Mouse (Mus musculus): ENCODE measurements around the gene Sept14. TPM values are rescaled to one million over a fixed set of nuclear protein-coding genes. Genes with fewer than 3 reads are reported as not detected.

Sept14 gene
- 0.17 TPM in 1 of 2 replicates, not detected in the other for polyA plus RNA-seq (2015; fragmentation: Nextera tagmentation; extraction: Ambion mirVana)

- H3K4me2 ChIP-seq (ENCODE audit: low read length) = no peak within 1 kb of the TSS
- H3K36me3 ChIP-seq (ENCODE audit: insufficient read depth, low read length) = no peaks in the 10 kb centered on the region
- no peaks in the 10 kb centered on the region for H3K27me3 ChIP-seq (ENCODE audit: insufficient read depth, low read length)
- 63% methylated on average over 2 of the region's 2 CpGs for WGBS
- ATAC-seq (replicated peaks; ENCODE audit: low FRiP score, low read depth) (no peak), DNase-seq (ENCODE audit: low spot score) (no peak)
- no peak within 1 kb of the TSS for H3K9ac ChIP-seq (ENCODE audit: low read depth, low read length)
- no peaks in the 10 kb centered on the region for H3K9me3 ChIP-seq (replicated peaks; ENCODE audit: low read length)
- H3K27ac ChIP-seq = no peak within 1 kb of the TSS
- H3K4me3 ChIP-seq (replicated peaks; ENCODE audit: low read depth, low read length) = no peak within 1 kb of the TSS
- no peaks in the 10 kb centered on the region for H3K4me1 ChIP-seq (replicated peaks; ENCODE audit: insufficient read depth, low read length)
- TF ChIP-seq CTCF (IDR thresholded peaks at IDR 0.05; ENCODE audit: low read depth) = no peak
Measured at GRCm38 (mm10) chr5:129708412-129708811, at the start of gene Sept14. Gene Sept14 (minus strand): TSS chr5:129708512.

- ATAC-seq (replicated peaks; ENCODE audit: low FRiP score, low read depth) (no peak), DNase-seq (ENCODE audit: low spot score) (no peak)
- H3K9ac ChIP-seq (ENCODE audit: low read depth, low read length) = no peak overlapping the region
- 90% methylated on average over 20 of the region's 20 CpGs for WGBS
- no peak for TF ChIP-seq CTCF (IDR thresholded peaks at IDR 0.05; ENCODE audit: low read depth)
- H3K27me3 ChIP-seq (ENCODE audit: insufficient read depth, low read length) = no peaks in the 10 kb centered on the region
- no peaks in the 10 kb centered on the region for H3K4me1 ChIP-seq (replicated peaks; ENCODE audit: insufficient read depth, low read length)
- H3K27ac ChIP-seq = no peak overlapping the region
- H3K36me3 ChIP-seq (ENCODE audit: insufficient read depth, low read length) = peaks cover 20% of the 10 kb centered on the region
- H3K9me3 ChIP-seq (replicated peaks; ENCODE audit: low read length) = no peaks in the 10 kb centered on the region
- H3K4me3 ChIP-seq (replicated peaks; ENCODE audit: low read depth, low read length) = no peak overlapping the region
- H3K4me2 ChIP-seq (ENCODE audit: low read length) = no peak overlapping the region
Measured at GRCm38 (mm10) chr5:129756886-129757285, 48.6 kb upstream of the Sept14 start.

- no peak for TF ChIP-seq CTCF (IDR thresholded peaks at IDR 0.05; ENCODE audit: low read depth)
- no peak overlapping the region for H3K4me2 ChIP-seq (ENCODE audit: low read length)
- H3K4me1 ChIP-seq (replicated peaks; ENCODE audit: insufficient read depth, low read length) = no peaks in the 10 kb centered on the region
- H3K9me3 ChIP-seq (replicated peaks; ENCODE audit: low read length) = no peaks in the 10 kb centered on the region
- H3K27me3 ChIP-seq (ENCODE audit: insufficient read depth, low read length) = no peaks in the 10 kb centered on the region
- H3K36me3 ChIP-seq (ENCODE audit: insufficient read depth, low read length) = peaks cover 42% of the 10 kb centered on the region
- no peak overlapping the region for H3K4me3 ChIP-seq (replicated peaks; ENCODE audit: low read depth, low read length)
- 71% methylated on average over 6 of the region's 6 CpGs for WGBS
- ATAC-seq (replicated peaks; ENCODE audit: low FRiP score, low read depth) (no peak), DNase-seq (ENCODE audit: low spot score) (no peak)
- H3K9ac ChIP-seq (ENCODE audit: low read depth, low read length) = no peak overlapping the region
- no peak overlapping the region for H3K27ac ChIP-seq
Measured at GRCm38 (mm10) chr5:129744050-129744449, 35.7 kb upstream of the Sept14 start.

- H3K9ac ChIP-seq (ENCODE audit: low read depth, low read length) = no peak overlapping the region
- no peaks in the 10 kb centered on the region for H3K9me3 ChIP-seq (replicated peaks; ENCODE audit: low read length)
- no peak for TF ChIP-seq CTCF (IDR thresholded peaks at IDR 0.05; ENCODE audit: low read depth)
- H3K27ac ChIP-seq = no peak overlapping the region
- peaks cover 37% of the 10 kb centered on the region for H3K36me3 ChIP-seq (ENCODE audit: insufficient read depth, low read length)
- no peak for ATAC-seq (replicated peaks; ENCODE audit: low FRiP score, low read depth)
- WGBS = 83% methylated on average over 7 of the region's 7 CpGs
- DNase-seq (ENCODE audit: low spot score) = no peak
- no peaks in the 10 kb centered on the region for H3K27me3 ChIP-seq (ENCODE audit: insufficient read depth, low read length)
- no peaks in the 10 kb centered on the region for H3K4me1 ChIP-seq (replicated peaks; ENCODE audit: insufficient read depth, low read length)
- no peak overlapping the region for H3K4me2 ChIP-seq (ENCODE audit: low read length)
- no peak overlapping the region for H3K4me3 ChIP-seq (replicated peaks; ENCODE audit: low read depth, low read length)
Measured at GRCm38 (mm10) chr5:129742903-129743488, 34.7 kb upstream of the Sept14 start.

GRCm38 (mm10) chr5:129740976-129741375 lies 32.7 kb upstream of the Sept14 start:
- peak; percentile 84 for TF ChIP-seq CTCF (IDR thresholded peaks at IDR 0.05; ENCODE audit: low read depth)
- DNase-seq (ENCODE audit: low spot score) (peak; percentile 54), ATAC-seq (replicated peaks; ENCODE audit: low FRiP score, low read depth) (no peak)
- no peaks in the 10 kb centered on the region for H3K27me3 ChIP-seq (ENCODE audit: insufficient read depth, low read length)
- H3K27ac ChIP-seq = no peak overlapping the region
- no peak overlapping the region for H3K9ac ChIP-seq (ENCODE audit: low read depth, low read length)
- peaks cover 31% of the 10 kb centered on the region for H3K36me3 ChIP-seq (ENCODE audit: insufficient read depth, low read length)
- 80% methylated on average over 1 of the region's 1 CpGs for WGBS
- no peaks in the 10 kb centered on the region for H3K9me3 ChIP-seq (replicated peaks; ENCODE audit: low read length)
- no peak overlapping the region for H3K4me3 ChIP-seq (replicated peaks; ENCODE audit: low read depth, low read length)
- no peaks in the 10 kb centered on the region for H3K4me1 ChIP-seq (replicated peaks; ENCODE audit: insufficient read depth, low read length)
- H3K4me2 ChIP-seq (ENCODE audit: low read length) = no peak overlapping the region

GRCm38 (mm10) chr5:129731021-129731420 lies 22.7 kb upstream of the Sept14 start:
- H3K4me2 ChIP-seq (ENCODE audit: low read length) = no peak overlapping the region
- no peak overlapping the region for H3K9ac ChIP-seq (ENCODE audit: low read depth, low read length)
- H3K9me3 ChIP-seq (replicated peaks; ENCODE audit: low read length) = no peaks in the 10 kb centered on the region
- peaks cover 19% of the 10 kb centered on the region for H3K4me1 ChIP-seq (replicated peaks; ENCODE audit: insufficient read depth, low read length)
- H3K27me3 ChIP-seq (ENCODE audit: insufficient read depth, low read length) = no peaks in the 10 kb centered on the region
- ATAC-seq (replicated peaks; ENCODE audit: low FRiP score, low read depth) = no peak
- no peaks in the 10 kb centered on the region for H3K36me3 ChIP-seq (ENCODE audit: insufficient read depth, low read length)
- no peak for DNase-seq (ENCODE audit: low spot score)
- 78% methylated on average over 5 of the region's 5 CpGs for WGBS
- H3K4me3 ChIP-seq (replicated peaks; ENCODE audit: low read depth, low read length) = no peak overlapping the region
- H3K27ac ChIP-seq = no peak overlapping the region
- TF ChIP-seq CTCF (IDR thresholded peaks at IDR 0.05; ENCODE audit: low read depth) = no peak

- peaks cover 19% of the 10 kb centered on the region for H3K4me1 ChIP-seq (replicated peaks; ENCODE audit: insufficient read depth, low read length)
- H3K27me3 ChIP-seq (ENCODE audit: insufficient read depth, low read length) = no peaks in the 10 kb centered on the region
- H3K4me3 ChIP-seq (replicated peaks; ENCODE audit: low read depth, low read length) = no peak overlapping the region
- ATAC-seq (replicated peaks; ENCODE audit: low FRiP score, low read depth) (peak; percentile 57; the same call in 1 of the 2 replicates), DNase-seq (ENCODE audit: low spot score) (peak; percentile 44)
- H3K9me3 ChIP-seq (replicated peaks; ENCODE audit: low read length) = no peaks in the 10 kb centered on the region
- no peaks in the 10 kb centered on the region for H3K36me3 ChIP-seq (ENCODE audit: insufficient read depth, low read length)
- H3K27ac ChIP-seq = peak overlapping the region; percentile 71; the same call in 1 of the 2 replicates
- no peak overlapping the region for H3K9ac ChIP-seq (ENCODE audit: low read depth, low read length)
- no peak for TF ChIP-seq CTCF (IDR thresholded peaks at IDR 0.05; ENCODE audit: low read depth)
- WGBS = 47% methylated on average over 11 of the region's 11 CpGs
- peak overlapping the region; percentile 16; the same call in 1 of the 2 replicates for H3K4me2 ChIP-seq (ENCODE audit: low read length)
Measured at GRCm38 (mm10) chr5:129730344-129730743, 22.0 kb upstream of the Sept14 start.
